Mouse (Mus musculus) granulocyte monocyte progenitor cell, adult 5-6 weeks (primary cell): Measurements from ENCODE around the gene Fam205a2. TPM values are rescaled to one million over a fixed set of nuclear protein-coding genes. Genes with fewer than 3 reads are reported as not detected.
"Not testable (repeated sequence)": the region's sequence is repeated elsewhere in the genome, so short reads cannot be mapped to it uniquely, and the experiment has no call there.

Experiments
- ATAC-seq: replicated peaks from 2 replicates; pipeline ENCODE4 v1.8.0; 2016; ENCODE audit warnings: mild to moderate bottlenecking, moderate TSS enrichment, inconsistent platforms; ENCODE audit not compliant: poor library complexity, severe bottlenecking
- total RNA-seq, 2 experiments: library from RNA; stranded (forward) in 1 of 2; stranded (reverse) in 1 of 2; fragments of 200-712, 200-1000 nt in 1 of 2; fragments of >200 nt in 1 of 2; fragmentation: Nextera tagmentation in 1 of 2; gene quantifications; 2 replicates each; pipeline ENCODE4 v1.2.3; 2014 to 2017

The Fam205a2 gene
- total RNA-seq (2014; fragmentation: Nextera tagmentation) (not detected in 2 replicates), total RNA-seq (2017) (0.05 TPM in 1 of 2 replicates, not detected in the other)

GRCm38 (mm10) chr4:42528075-42528474 is at the start of gene Fam205a2:
Gene Fam205a2 (minus strand): TSS chr4:42528175.
- ATAC-seq: not testable (repeated sequence)

Other genes with a start within 250 kb of the Fam205a2 start
- not detected in 2 replicates for gene Gm21953, start 233.9 kb downstream of the Fam205a2 start, total RNA-seq (2014; fragmentation: Nextera tagmentation)
- not detected in 2 replicates for gene Gm21953, start 233.9 kb downstream of the Fam205a2 start, total RNA-seq (2017)
- not detected in 2 replicates for gene Fam205a3, start 209.8 kb downstream of the Fam205a2 start, total RNA-seq (2014; fragmentation: Nextera tagmentation)
- 0.05 TPM in 1 of 2 replicates, not detected in the other for gene Fam205a3, start 209.8 kb downstream of the Fam205a2 start, total RNA-seq (2017)
- not detected in 2 replicates for gene Gm21586, start 88.8 kb downstream of the Fam205a2 start, total RNA-seq (2014; fragmentation: Nextera tagmentation)
- gene Gm21586, start 88.8 kb downstream of the Fam205a2 start, total RNA-seq (2017): not detected in 2 replicates
- 1.4 and 1.9 TPM in 2 replicates for gene Gm2163, start 61.4 kb downstream of the Fam205a2 start, total RNA-seq (2014; fragmentation: Nextera tagmentation)
- gene Gm2163, start 61.4 kb downstream of the Fam205a2 start, total RNA-seq (2017): 0.34 TPM in 1 of 2 replicates, not detected in the other
- gene Gm10591, start 84.0 kb upstream of the Fam205a2 start, total RNA-seq (2014; fragmentation: Nextera tagmentation): not detected in 2 replicates
- gene Gm10591, start 84.0 kb upstream of the Fam205a2 start, total RNA-seq (2017): not detected in 2 replicates
- gene Gm2564, start 101.5 kb upstream of the Fam205a2 start, total RNA-seq (2014; fragmentation: Nextera tagmentation): not detected in 2 replicates
- not detected in 2 replicates for gene Gm2564, start 101.5 kb upstream of the Fam205a2 start, total RNA-seq (2017)
- not detected in 2 replicates for gene Ccl27b, start 127.1 kb upstream of the Fam205a2 start, total RNA-seq (2014; fragmentation: Nextera tagmentation)
- gene Ccl27b, start 127.1 kb upstream of the Fam205a2 start, total RNA-seq (2017): not detected in 2 replicates
- not detected in 2 replicates for gene Il11ra2, start 133.7 kb upstream of the Fam205a2 start, total RNA-seq (2014; fragmentation: Nextera tagmentation)
- not detected in 2 replicates for gene Il11ra2, start 133.7 kb upstream of the Fam205a2 start, total RNA-seq (2017)
- not detected in 2 replicates for gene 4930578G10Rik, start 207.4 kb upstream of the Fam205a2 start, total RNA-seq (2014; fragmentation: Nextera tagmentation)
- not detected in 2 replicates for gene 4930578G10Rik, start 207.4 kb upstream of the Fam205a2 start, total RNA-seq (2017)
- not detected in 2 replicates for gene Ccl19, start 228.4 kb upstream of the Fam205a2 start, total RNA-seq (2014; fragmentation: Nextera tagmentation)
- gene Ccl19, start 228.4 kb upstream of the Fam205a2 start, total RNA-seq (2017): not detected in 2 replicates
- gene Ccl21a, start 245.8 kb upstream of the Fam205a2 start, total RNA-seq (2014; fragmentation: Nextera tagmentation): not detected in 2 replicates
- not detected in 2 replicates for gene Ccl21a, start 245.8 kb upstream of the Fam205a2 start, total RNA-seq (2017)